Mouse (Mus musculus) embryo, embryonic 11 days (tissue): ENCODE data around the gene Uba52.
"Not testable (repeated sequence)": the region's sequence is repeated elsewhere in the genome, so short reads cannot be mapped to it uniquely, and the experiment has no call there.

Experiments
- DNase-seq: peaks from one replicate; pipeline ENCODE4 v3.0.0-alpha.2; 2015

The Uba52 gene

GRCm38 (mm10) chr8:70529741-70530161, 19.1 kb upstream of the Uba52 start:
- no peak for DNase-seq

- DNase-seq, result no peak
Measured at GRCm38 (mm10) chr8:70529299-70529698, 18.7 kb upstream of the Uba52 start.

- no peak for DNase-seq
Measured at GRCm38 (mm10) chr8:70528182-70528797, 17.7 kb upstream of the Uba52 start.

- DNase-seq, result peak; percentile 98
Measured at GRCm38 (mm10) chr8:70527512-70528181, 17.0 kb upstream of the Uba52 start, which contains the start of the genes Fkbp8 and Kxd1. Fkbp8 (plus strand) TSS chr8:70527724. Kxd1 (minus strand) TSS chr8:70527956.

GRCm38 (mm10) chr8:70527111-70527511, 16.5 kb upstream of the Uba52 start:
- no peak for DNase-seq

GRCm38 (mm10) chr8:70522592-70523403, 12.2 kb upstream of the Uba52 start:
- DNase-seq, result peak; percentile 98

- DNase-seq, result no peak
Measured at GRCm38 (mm10) chr8:70519606-70520005, 9.0 kb upstream of the Uba52 start.

- no peak for DNase-seq
Measured at GRCm38 (mm10) chr8:70519043-70519442, 8.4 kb upstream of the Uba52 start.

GRCm38 (mm10) chr8:70517940-70518643, 7.5 kb upstream of the Uba52 start:
- DNase-seq, result no peak

- no peak for DNase-seq
Measured at GRCm38 (mm10) chr8:70513441-70513840, 2.8 kb upstream of the Uba52 start.

- DNase-seq, result no peak
Measured at GRCm38 (mm10) chr8:70512253-70512903, 1.8 kb upstream of the Uba52 start.

- no peak for DNase-seq
Measured at GRCm38 (mm10) chr8:70511770-70512169, 1.2 kb upstream of the Uba52 start.

GRCm38 (mm10) chr8:70511174-70511573, 573 bp upstream of the Uba52 start:
- DNase-seq, result not testable (repeated sequence)

- no peak for DNase-seq
Measured at GRCm38 (mm10) chr8:70509281-70509952, 1.2 kb downstream of the Uba52 start.

- no peak for DNase-seq
Measured at GRCm38 (mm10) chr8:70507027-70507393, 3.6 kb downstream of the Uba52 start.

- DNase-seq, result peak; percentile 95
Measured at GRCm38 (mm10) chr8:70506328-70507026, 4.1 kb downstream of the Uba52 start, which contains the start of gene Rex1bd. Rex1bd (minus strand) TSS chr8:70506752.

GRCm38 (mm10) chr8:70505698-70506327, 4.8 kb downstream of the Uba52 start:
- no peak for DNase-seq

GRCm38 (mm10) chr8:70504851-70505250, 5.8 kb downstream of the Uba52 start:
- DNase-seq, result peak; percentile 80

GRCm38 (mm10) chr8:70504291-70504716, 6.3 kb downstream of the Uba52 start:
- peak; percentile 81 for DNase-seq

GRCm38 (mm10) chr8:70503062-70503750, 7.4 kb downstream of the Uba52 start:
- peak; percentile 88 for DNase-seq
